Mouse (Mus musculus): ENCODE measurements around the gene Dph6.

The Dph6 gene

GRCm38 (mm10) chr2:114540416-114540815 is 114.3 kb downstream of the Dph6 start:
- no peak for DNase-seq (ENCODE audit: low spot score)

DNA sequence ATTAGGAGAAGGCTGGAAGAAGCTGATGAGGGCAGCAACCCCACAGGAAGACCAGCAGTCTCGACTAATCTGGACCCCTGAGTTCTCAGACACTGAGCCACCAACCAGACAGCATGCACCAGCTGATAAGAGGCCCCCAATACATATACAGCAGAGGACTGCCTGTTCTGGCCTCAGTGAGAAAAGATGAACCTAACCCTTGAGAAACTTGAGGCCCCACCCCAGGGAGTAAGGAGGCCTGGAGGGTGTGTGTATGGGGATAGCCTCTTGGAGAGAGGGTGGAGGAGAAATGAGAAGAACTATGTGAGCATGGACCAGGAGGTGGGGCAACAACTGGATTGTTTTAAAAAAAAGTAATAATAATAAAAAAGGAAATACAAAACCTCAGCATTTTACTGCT is 118.7 kb downstream of the Dph6 start:
- DNase-seq (ENCODE audit: low spot score), result no peak

- DNase-seq (ENCODE audit: low spot score), result no peak
Observed at GRCm38 (mm10) chr2:114531010-114531756, 123.6 kb downstream of the Dph6 start.

- DNase-seq (ENCODE audit: low spot score), result no peak
Observed at GRCm38 (mm10) chr2:114520414-114520813, 134.3 kb downstream of the Dph6 start.

DNA sequence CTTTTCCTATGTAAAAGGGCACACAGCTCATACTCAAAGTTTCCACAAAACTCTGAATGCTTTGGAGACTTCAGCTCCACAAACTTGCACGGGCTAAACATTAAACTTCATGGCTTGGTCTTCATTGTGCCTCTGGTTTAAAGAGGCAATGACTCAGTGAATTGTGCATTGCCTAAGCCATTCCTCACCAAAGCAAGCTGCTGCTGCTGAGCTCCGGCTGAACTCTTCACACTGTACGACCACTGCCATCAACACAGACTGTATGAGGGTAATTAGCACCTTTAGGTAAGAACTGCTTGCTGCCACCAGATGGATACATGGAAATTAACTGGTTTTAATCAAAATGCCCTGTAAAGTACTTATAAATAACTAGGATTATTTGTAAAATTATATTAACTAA is 134.9 kb downstream of the Dph6 start:
- no peak for DNase-seq (ENCODE audit: low spot score)

- no peak for DNase-seq (ENCODE audit: low spot score)
Observed at GRCm38 (mm10) chr2:114492398-114492797, 162.4 kb downstream of the Dph6 start.

GRCm38 (mm10) chr2:114491907-114492306 is 162.9 kb downstream of the Dph6 start:
- no peak for DNase-seq (ENCODE audit: low spot score)

- DNase-seq (ENCODE audit: low spot score), result no peak
Observed at GRCm38 (mm10) chr2:114486980-114487379, 167.8 kb downstream of the Dph6 start.
